Mouse (Mus musculus): ENCODE data around the gene Gm10382.

GRCm38 (mm10) chr5:125357543-125358269 is 31.4 kb upstream of the Gm10382 start:
- TF ChIP-seq CTCF (IDR thresholded peaks at IDR 0.05; ENCODE audit: insufficient read depth, low read depth, low read length): no peak
- TF ChIP-seq POLR2A (IDR thresholded peaks at IDR 0.05; ENCODE audit: insufficient read depth, low read depth, low read length): no peak

Data from olfactory bulb, adult 2 months (tissue).